Mouse (Mus musculus) CD4-positive, CD25-positive, alpha-beta regulatory T cell, adult 2 months (primary cell): ENCODE measurements around the gene Clstn2.

ENCODE experiments used
- DNase-seq: peaks from one replicate; pipeline ENCODE4 v3.0.0-alpha.2; 2012; ENCODE audit warnings: low read depth, low spot score

The Clstn2 gene

GRCm38 (mm10) chr9:97679878-97680277, 353.1 kb downstream of the Clstn2 start:
- no peak for DNase-seq

- DNase-seq: no peak
Observed at GRCm38 (mm10) chr9:97679106-97679505, 353.9 kb downstream of the Clstn2 start.

GRCm38 (mm10) chr9:97677075-97677474, 355.9 kb downstream of the Clstn2 start:
- no peak for DNase-seq

- no peak for DNase-seq
Observed at GRCm38 (mm10) chr9:97672681-97673080, 360.3 kb downstream of the Clstn2 start.

GRCm38 (mm10) chr9:97672224-97672623, 360.8 kb downstream of the Clstn2 start:
- no peak for DNase-seq

- DNase-seq: no peak
Observed at GRCm38 (mm10) chr9:97670666-97671065, 362.3 kb downstream of the Clstn2 start.

- no peak for DNase-seq
Observed at GRCm38 (mm10) chr9:97660989-97661388, 372.0 kb downstream of the Clstn2 start.

GRCm38 (mm10) chr9:97658736-97659135, 374.2 kb downstream of the Clstn2 start:
- DNase-seq: no peak

GRCm38 (mm10) chr9:97648409-97648808, 384.6 kb downstream of the Clstn2 start:
- no peak for DNase-seq

GRCm38 (mm10) chr9:97645746-97646145, 387.2 kb downstream of the Clstn2 start:
- DNase-seq: no peak

GRCm38 (mm10) chr9:97642396-97642795, 390.6 kb downstream of the Clstn2 start:
- DNase-seq: no peak

GRCm38 (mm10) chr9:97639967-97640549, 392.9 kb downstream of the Clstn2 start:
- no peak for DNase-seq

- DNase-seq: no peak
Observed at GRCm38 (mm10) chr9:97638683-97639354, 394.2 kb downstream of the Clstn2 start.

- DNase-seq: no peak
Observed at GRCm38 (mm10) chr9:97635351-97635750, 397.6 kb downstream of the Clstn2 start.

- no peak for DNase-seq
Observed at GRCm38 (mm10) chr9:97634831-97635230, 398.1 kb downstream of the Clstn2 start.

- DNase-seq: no peak
Observed at GRCm38 (mm10) chr9:97629180-97629579, 403.8 kb downstream of the Clstn2 start.

- no peak for DNase-seq
Observed at GRCm38 (mm10) chr9:97628361-97628908, 404.5 kb downstream of the Clstn2 start.

GRCm38 (mm10) chr9:97627916-97628315, 405.1 kb downstream of the Clstn2 start:
- no peak for DNase-seq

GRCm38 (mm10) chr9:97610566-97610965, 422.4 kb downstream of the Clstn2 start:
- DNase-seq: no peak

- no peak for DNase-seq
Observed at GRCm38 (mm10) chr9:97603729-97604128, 429.3 kb downstream of the Clstn2 start.

GRCm38 (mm10) chr9:97602476-97602875, 430.5 kb downstream of the Clstn2 start:
- DNase-seq: no peak

GRCm38 (mm10) chr9:97599006-97599405, 434.0 kb downstream of the Clstn2 start:
- no peak for DNase-seq

- no peak for DNase-seq
Observed at GRCm38 (mm10) chr9:97590712-97591111, 442.3 kb downstream of the Clstn2 start.
